Mouse (Mus musculus) liver, postnatal 0 days (tissue): Measurements from ENCODE around the gene Muc5ac.
A peak's percentile ranks its signal among the peaks of the same experiment; 100 is the strongest.

ENCODE experiments used
- CTCF ChIP-seq: sonication (generic); IDR thresholded peaks from 2 replicates; pipeline ENCODE4 v1.5.1; 2016; ENCODE audit warnings: antibody characterized with exemption, low read depth
- EP300 ChIP-seq: IDR thresholded peaks from 2 replicates; pipeline ENCODE4 v1.6.1; 2016; ENCODE audit warnings: antibody characterized with exemption, low read depth, mild to moderate bottlenecking

GRCm38 (mm10) chr7:141755831-141756230, 32.9 kb upstream of the Muc5ac start:
- TF ChIP-seq CTCF: peak; percentile 96
- no peak for TF ChIP-seq EP300
